Mouse (Mus musculus) heart, postnatal 0 days (tissue): ENCODE data around the gene Prkar1b.

ENCODE experiments used
- CTCF ChIP-seq: IDR thresholded peaks from 2 replicates; pipeline ENCODE4 v1.5.1; 2016; ENCODE audit warnings: antibody characterized with exemption, control low read depth, low read depth
- EP300 ChIP-seq: IDR thresholded peaks from 2 replicates; pipeline ENCODE4 v1.6.1; 2016; ENCODE audit warnings: antibody characterized with exemption, low read depth

GRCm38 (mm10) chr5:138995721-138996311 is 154.0 kb downstream of the Prkar1b start:
- peak; percentile 34 for TF ChIP-seq CTCF
- peak; percentile 10; the same call in 1 of the 2 replicates for TF ChIP-seq EP300
